Mouse (Mus musculus): ENCODE measurements around the gene March6. TPM values are rescaled to one million over a fixed set of nuclear protein-coding genes. Genes with fewer than 3 reads are reported as not detected.

The March6 gene
- total and polyA plus RNA-seq, 2 experiments, result 22.6 to 77.0 TPM

- Histone ChIP-seq H3K79me2 (ENCODE audit: control insufficient read depth, insufficient read depth, low read length) (no peaks in the 10 kb centered on the region; the same call in 1 of the 2 replicates), H3K4me1 (ENCODE audit: control insufficient read depth, insufficient read depth, low read length) (peaks cover 14% of the 10 kb centered on the region), H3K4me3 (ENCODE audit: insufficient read depth, low read depth, low read length) (no peak overlapping the region), H3K36me3 (ENCODE audit: control insufficient read depth, insufficient read depth, low read length) (peaks cover 15% of the 10 kb centered on the region), H3K27me3 (ENCODE audit: control insufficient read depth, insufficient read depth, low read length) (no peaks in the 10 kb centered on the region), H3K9ac (ENCODE audit: low read depth, low read length) (no peak overlapping the region; the same call in 1 of the 2 replicates), H3K27ac (replicated peaks; ENCODE audit: insufficient read depth, low read depth, low read length) (peak overlapping the region; percentile 96; the same call in 1 of the 2 replicates)
- TF ChIP-seq POLR2A (IDR thresholded peaks at IDR 0.05; ENCODE audit: extremely low read depth, insufficient read depth, low read length) (no peak), CTCF (IDR thresholded peaks at IDR 0.05; ENCODE audit: low read depth, low read length) (no peak)
- WGBS, result 43% methylated on average over 10 of the region's 10 CpGs
- no peak for DNase-seq (ENCODE audit: extremely low read depth, low read depth, low spot score)
These were observed 76.6 kb downstream of the March6 start for GRCm38 (mm10) chr15:31454096-31454860.

DNA sequence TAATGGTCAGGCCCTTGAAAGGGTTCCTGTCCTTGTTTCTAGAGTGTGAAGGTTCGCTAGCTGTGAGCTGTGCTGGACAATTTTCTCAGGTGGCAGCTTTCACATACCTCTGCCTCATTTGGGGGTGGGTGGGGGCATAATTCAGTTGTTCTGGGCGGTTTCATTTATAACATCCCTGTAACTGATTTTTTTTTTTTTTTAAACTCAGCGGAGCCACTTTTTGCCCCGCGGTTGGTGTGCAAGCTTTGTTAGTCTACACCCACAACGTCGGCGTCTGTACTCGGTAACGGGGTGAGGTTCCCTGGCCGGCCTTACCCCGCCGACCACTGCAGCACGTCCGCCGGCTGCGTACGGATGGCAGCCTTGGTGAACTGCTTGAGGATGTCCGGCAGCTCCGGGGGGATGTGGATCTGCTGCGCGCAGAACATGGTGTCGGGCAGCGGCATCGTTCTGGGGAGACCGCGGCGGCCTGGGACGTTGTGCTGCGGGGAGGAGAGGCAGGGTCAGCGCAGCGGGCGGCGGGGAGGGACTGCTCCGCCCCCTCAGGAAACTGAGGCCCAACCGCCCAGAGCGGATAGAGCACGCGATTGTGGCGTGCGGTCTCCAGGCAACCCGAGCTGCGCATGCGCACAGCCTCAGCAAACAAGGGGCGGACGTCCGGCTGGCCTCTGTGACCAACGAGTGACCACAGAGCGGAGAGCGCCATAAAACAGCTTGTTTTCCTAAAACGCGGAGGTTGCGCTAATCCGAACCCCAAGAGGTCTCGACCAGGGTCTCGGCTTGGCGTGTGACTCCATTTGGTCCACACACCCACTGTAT, 77.5 kb downstream of the March6 start, which contains the start of gene Ropn1l:
Ropn1l (minus strand) TSS at position 640 of the 819 bp plus-strand sequence.
- H3K27ac ChIP-seq (replicated peaks; ENCODE audit: insufficient read depth, low read depth, low read length), result peak within 1 kb of the TSS; percentile 96
- peak within 1 kb of the TSS; percentile 89 for H3K9ac ChIP-seq (ENCODE audit: low read depth, low read length)
- under 1% methylated on average over 57 of the region's 57 CpGs for WGBS
- H3K79me2 ChIP-seq (ENCODE audit: control insufficient read depth, insufficient read depth, low read length), result no peaks in the 10 kb centered on the region; the same call in 1 of the 2 replicates
- TF ChIP-seq POLR2A (IDR thresholded peaks at IDR 0.05; ENCODE audit: extremely low read depth, insufficient read depth, low read length) (peak; percentile 92), CTCF (IDR thresholded peaks at IDR 0.05; ENCODE audit: low read depth, low read length) (no peak)
- no peaks in the 10 kb centered on the region for H3K27me3 ChIP-seq (ENCODE audit: control insufficient read depth, insufficient read depth, low read length)
- H3K36me3 ChIP-seq (ENCODE audit: control insufficient read depth, insufficient read depth, low read length), result peaks cover 8% of the 10 kb centered on the region; the same call in 1 of the 2 replicates
- peaks cover 14% of the 10 kb centered on the region for H3K4me1 ChIP-seq (ENCODE audit: control insufficient read depth, insufficient read depth, low read length)
- peak within 1 kb of the TSS; percentile 75 for H3K4me3 ChIP-seq (ENCODE audit: insufficient read depth, low read depth, low read length)
- DNase-seq (ENCODE audit: extremely low read depth, low read depth, low spot score), result peak; percentile 85

DNA sequence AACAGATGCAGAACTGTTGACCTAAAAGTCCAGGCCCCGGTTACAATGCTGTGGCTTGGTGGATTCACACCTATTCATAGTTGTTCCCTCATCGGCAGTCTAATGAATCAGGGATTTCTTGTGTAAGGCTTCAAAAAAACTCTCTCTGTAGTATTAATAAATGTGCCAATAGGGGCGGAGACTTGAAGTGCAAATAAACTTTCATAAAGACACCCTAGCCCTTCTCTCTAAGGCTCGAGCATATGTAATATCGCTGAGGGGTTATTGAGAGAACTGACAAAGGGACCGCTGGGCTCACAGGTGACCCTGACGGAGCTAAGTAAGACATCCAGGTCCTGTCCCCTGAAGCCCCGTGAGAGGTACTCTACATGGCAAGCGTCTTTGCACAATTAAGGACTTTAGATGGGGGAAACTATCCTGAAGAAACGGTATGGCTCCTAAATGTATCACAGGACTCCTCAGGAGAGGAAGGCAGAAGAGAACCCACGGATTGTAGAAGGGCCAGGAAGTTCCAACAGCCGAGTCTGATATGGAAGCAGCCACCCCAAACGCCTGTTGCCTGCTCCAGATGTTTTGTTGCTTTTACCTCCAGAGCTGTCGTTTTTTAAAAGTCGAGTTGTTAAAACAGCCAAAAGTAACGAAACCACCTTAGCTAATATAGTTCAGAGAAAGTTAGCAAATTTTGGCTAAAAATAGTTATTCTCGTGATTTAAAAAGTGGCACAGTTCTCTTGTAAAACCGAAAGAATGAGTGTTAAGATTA, 78.3 kb downstream of the March6 start:
- Histone ChIP-seq H3K4me1 (ENCODE audit: control insufficient read depth, insufficient read depth, low read length) (peaks cover 14% of the 10 kb centered on the region), H3K4me3 (ENCODE audit: insufficient read depth, low read depth, low read length) (peak overlapping the region; percentile 75), H3K27ac (replicated peaks; ENCODE audit: insufficient read depth, low read depth, low read length) (peak overlapping the region; percentile 79), H3K9ac (ENCODE audit: low read depth, low read length) (peak overlapping the region; percentile 79), H3K36me3 (ENCODE audit: control insufficient read depth, insufficient read depth, low read length) (peaks cover 2% of the 10 kb centered on the region; the same call in 1 of the 2 replicates), H3K27me3 (ENCODE audit: control insufficient read depth, insufficient read depth, low read length) (no peaks in the 10 kb centered on the region), H3K79me2 (ENCODE audit: control insufficient read depth, insufficient read depth, low read length) (no peaks in the 10 kb centered on the region; the same call in 1 of the 2 replicates)
- no peak for TF ChIP-seq CTCF (IDR thresholded peaks at IDR 0.05; ENCODE audit: low read depth, low read length)
- TF ChIP-seq POLR2A (IDR thresholded peaks at IDR 0.05; ENCODE audit: extremely low read depth, insufficient read depth, low read length), result no peak
- peak; percentile 78 for DNase-seq (ENCODE audit: extremely low read depth, low read depth, low spot score)
- 19% methylated on average over 18 of the region's 18 CpGs for WGBS

DNA sequence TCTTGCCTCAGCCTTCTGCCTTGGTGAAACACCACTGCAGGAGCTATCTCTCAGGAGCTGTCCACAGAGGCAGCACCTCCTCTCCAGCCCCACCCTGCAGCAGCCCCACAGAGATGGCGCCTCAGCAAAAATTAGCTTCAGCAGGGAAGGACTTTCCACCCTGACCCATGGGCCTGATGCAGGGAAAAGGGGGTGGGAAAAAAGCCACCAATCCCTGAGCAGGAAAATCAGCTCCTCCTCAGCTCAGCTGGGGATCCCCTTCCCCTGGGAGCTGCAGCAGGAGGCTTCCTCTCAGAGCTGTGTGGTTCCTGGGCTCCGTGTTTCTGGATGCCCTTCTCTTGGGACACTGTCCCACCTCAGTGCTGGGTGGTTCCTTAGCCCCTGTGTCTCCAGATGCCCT, 81.1 kb downstream of the March6 start:
- H3K79me2 ChIP-seq (ENCODE audit: control insufficient read depth, insufficient read depth, low read length), result no peaks in the 10 kb centered on the region
- H3K36me3 ChIP-seq (ENCODE audit: control insufficient read depth, insufficient read depth, low read length), result no peaks in the 10 kb centered on the region; the same call in 1 of the 2 replicates
- H3K27me3 ChIP-seq (ENCODE audit: control insufficient read depth, insufficient read depth, low read length), result no peaks in the 10 kb centered on the region
- no peak overlapping the region for H3K27ac ChIP-seq (replicated peaks; ENCODE audit: insufficient read depth, low read depth, low read length)
- peaks cover 8% of the 10 kb centered on the region for H3K4me1 ChIP-seq (ENCODE audit: control insufficient read depth, insufficient read depth, low read length)
- no peak overlapping the region for H3K9ac ChIP-seq (ENCODE audit: low read depth, low read length)
- TF ChIP-seq CTCF (IDR thresholded peaks at IDR 0.05; ENCODE audit: low read depth, low read length) (no peak), POLR2A (IDR thresholded peaks at IDR 0.05; ENCODE audit: extremely low read depth, insufficient read depth, low read length) (no peak)
- WGBS, result 27% methylated on average over 2 of the region's 2 CpGs
- H3K4me3 ChIP-seq (ENCODE audit: insufficient read depth, low read depth, low read length), result no peak overlapping the region
- DNase-seq (ENCODE audit: extremely low read depth, low read depth, low spot score), result peak; percentile 40

DNA sequence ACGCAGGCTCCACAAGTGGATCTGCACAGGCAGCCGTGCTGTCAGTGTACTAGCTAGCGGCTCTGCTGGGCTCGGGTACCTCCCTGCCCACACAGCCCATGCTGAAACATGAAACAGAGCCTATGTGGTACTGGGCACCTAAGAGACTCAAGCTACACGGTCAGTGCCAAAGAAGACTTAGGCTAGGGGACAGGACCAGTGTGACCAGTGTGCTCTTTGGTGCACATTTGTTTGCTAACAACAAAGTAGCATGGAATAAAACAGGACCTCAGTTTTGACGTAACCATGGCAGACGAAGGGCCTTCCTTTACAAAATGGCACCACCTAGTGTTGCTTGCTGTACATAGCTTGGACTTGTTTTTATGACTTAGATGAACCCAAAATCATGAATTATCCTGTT, 83.7 kb downstream of the March6 start:
- H3K36me3 ChIP-seq (ENCODE audit: control insufficient read depth, insufficient read depth, low read length), result no peaks in the 10 kb centered on the region
- peak; percentile 69 for DNase-seq (ENCODE audit: extremely low read depth, low read depth, low spot score)
- TF ChIP-seq CTCF (IDR thresholded peaks at IDR 0.05; ENCODE audit: low read depth, low read length), result 0 out of 2 replicates have a peak, but pooled peaks have one; percentile 18
- TF ChIP-seq POLR2A (IDR thresholded peaks at IDR 0.05; ENCODE audit: extremely low read depth, insufficient read depth, low read length), result no peak
- H3K27ac ChIP-seq (replicated peaks; ENCODE audit: insufficient read depth, low read depth, low read length), result no peak overlapping the region
- H3K9ac ChIP-seq (ENCODE audit: low read depth, low read length), result no peak overlapping the region
- H3K4me1 ChIP-seq (ENCODE audit: control insufficient read depth, insufficient read depth, low read length), result peaks cover 2% of the 10 kb centered on the region; the same call in 1 of the 2 replicates
- H3K27me3 ChIP-seq (ENCODE audit: control insufficient read depth, insufficient read depth, low read length), result no peaks in the 10 kb centered on the region
- H3K79me2 ChIP-seq (ENCODE audit: control insufficient read depth, insufficient read depth, low read length), result no peaks in the 10 kb centered on the region
- WGBS, result 42% methylated on average over 7 of the region's 7 CpGs
- H3K4me3 ChIP-seq (ENCODE audit: insufficient read depth, low read depth, low read length), result no peak overlapping the region

Data from liver, adult 2 months (tissue).